Mouse (Mus musculus): ENCODE measurements around the gene Nfatc4.

The Nfatc4 gene

DNA sequence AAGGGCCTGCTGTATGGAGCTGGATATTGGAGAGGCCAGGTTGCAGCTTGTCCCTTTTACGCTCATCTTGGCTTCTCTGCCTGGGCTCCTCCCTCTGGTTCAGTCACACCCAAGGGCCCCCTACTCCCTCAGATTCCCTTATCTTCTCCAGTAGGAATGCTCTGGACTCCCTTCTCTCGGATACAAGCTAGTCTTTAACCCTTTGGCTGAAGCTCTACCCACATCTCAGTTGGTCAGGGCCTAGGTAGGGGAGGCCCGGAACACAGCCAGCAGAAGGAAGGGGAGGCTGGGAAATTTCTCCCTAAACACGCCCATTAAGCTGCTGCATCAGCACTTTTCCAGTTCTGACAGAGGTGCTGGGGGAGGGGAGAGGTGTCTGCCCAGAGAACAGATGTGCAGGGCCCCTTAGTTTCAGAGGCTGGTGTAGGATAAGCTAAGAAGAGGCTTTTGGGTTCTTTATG, 32.2 kb downstream of the Nfatc4 start:
- no peak for DNase-seq

GRCm38 (mm10) chr14:55857588-55857987, 34.6 kb downstream of the Nfatc4 start:
- no peak for DNase-seq

DNA sequence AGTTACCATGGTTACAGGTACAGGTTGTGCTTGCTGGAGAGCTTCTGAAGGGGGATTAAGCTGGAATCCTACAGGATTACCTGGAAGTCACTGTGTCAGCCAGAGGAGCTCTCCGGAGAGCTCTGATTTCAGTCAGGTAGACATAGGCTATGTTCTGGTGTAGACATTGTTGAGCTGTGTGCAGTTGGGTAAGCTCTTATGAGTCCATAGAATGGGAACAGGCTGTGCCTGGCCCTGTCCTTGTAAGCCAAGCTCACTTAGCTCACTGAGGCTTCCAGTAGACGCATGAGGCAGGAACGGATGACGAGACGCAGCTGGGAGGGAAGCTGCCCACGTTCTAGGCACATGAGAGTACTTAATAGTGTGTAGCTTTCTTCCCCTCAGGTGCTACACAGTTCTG, 39.2 kb downstream of the Nfatc4 start:
- no peak for DNase-seq

DNA sequence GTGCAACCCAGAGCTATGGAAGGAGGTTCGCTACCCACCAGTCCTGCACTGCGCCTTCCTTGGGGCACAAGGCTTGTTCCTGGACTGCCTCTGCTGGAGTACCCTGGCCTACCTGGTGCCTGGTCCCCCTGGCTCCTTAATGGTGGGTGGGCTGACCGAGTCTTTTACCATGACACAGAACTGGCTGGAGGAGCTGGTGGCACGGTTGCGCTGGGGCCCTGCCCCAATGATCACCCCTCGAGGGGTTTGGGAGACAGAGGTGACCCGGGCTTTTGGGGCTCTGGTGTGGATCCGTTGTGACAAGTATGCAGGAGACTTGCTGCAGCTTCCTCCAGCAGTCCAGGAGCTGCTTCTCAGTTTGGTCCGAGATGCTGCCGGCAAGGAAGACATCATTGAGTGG, 40.0 kb downstream of the Nfatc4 start:
- DNase-seq, result no peak

GRCm38 (mm10) chr14:55863773-55864172, 40.8 kb downstream of the Nfatc4 start:
- peak; percentile 76 to 83 for DNase-seq

GRCm38 (mm10) chr14:55866962-55867361, 44.0 kb downstream of the Nfatc4 start:
- peak; percentile 71 to 78 for DNase-seq

- DNase-seq, result no peak
Observed at GRCm38 (mm10) chr14:55868230-55869026, 45.5 kb downstream of the Nfatc4 start.

GRCm38 (mm10) chr14:55869538-55869937, 46.6 kb downstream of the Nfatc4 start:
- DNase-seq, result no peak

- DNase-seq, result peak in 1 of 2 experiments; percentile 14
Observed at GRCm38 (mm10) chr14:55872039-55872438, 49.1 kb downstream of the Nfatc4 start.

DNA sequence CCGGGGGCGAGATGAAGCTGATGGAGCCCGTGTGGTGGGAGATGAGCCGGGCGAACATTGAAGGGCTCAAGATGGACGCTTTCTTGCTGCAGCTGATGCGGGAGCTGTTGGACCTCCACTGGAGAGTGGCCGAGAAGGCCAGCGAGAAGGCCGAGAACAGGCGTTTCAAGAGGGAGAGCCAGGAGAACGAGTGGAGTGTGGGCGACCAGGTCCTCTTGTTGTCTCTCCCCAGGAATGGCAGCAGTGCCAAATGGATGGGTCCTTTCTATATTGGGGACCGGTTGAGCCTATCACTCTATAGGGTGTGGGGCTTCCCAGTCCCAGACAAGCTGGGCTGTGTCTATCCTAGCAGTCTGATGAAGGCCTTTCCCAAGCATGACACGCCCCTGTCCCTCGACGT, 49.6 kb downstream of the Nfatc4 start:
- DNase-seq, result no peak

DNA sequence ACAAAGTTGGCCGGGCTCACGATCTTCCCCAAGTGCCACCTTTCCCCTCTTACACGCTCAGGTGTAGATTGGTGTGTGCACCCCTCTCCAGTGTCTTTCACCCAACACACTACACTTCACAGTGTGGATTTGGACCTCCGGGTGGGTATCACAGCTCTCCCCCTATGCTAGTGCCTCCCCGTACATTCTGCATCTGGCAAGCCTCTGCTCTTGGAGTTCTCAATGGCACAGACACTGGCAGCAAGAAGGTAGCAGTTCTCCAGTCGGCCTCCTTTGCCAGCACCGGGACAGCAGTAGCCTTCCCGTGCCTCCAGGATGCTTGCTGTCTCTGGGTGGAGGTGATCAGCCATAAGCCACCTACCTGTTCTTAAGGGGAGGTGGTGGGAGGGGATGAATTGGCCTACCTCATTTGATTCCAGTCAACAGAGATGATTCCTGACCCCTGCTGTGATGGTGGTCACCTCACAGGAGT, 50.3 kb downstream of the Nfatc4 start:
- no peak for DNase-seq

DNA sequence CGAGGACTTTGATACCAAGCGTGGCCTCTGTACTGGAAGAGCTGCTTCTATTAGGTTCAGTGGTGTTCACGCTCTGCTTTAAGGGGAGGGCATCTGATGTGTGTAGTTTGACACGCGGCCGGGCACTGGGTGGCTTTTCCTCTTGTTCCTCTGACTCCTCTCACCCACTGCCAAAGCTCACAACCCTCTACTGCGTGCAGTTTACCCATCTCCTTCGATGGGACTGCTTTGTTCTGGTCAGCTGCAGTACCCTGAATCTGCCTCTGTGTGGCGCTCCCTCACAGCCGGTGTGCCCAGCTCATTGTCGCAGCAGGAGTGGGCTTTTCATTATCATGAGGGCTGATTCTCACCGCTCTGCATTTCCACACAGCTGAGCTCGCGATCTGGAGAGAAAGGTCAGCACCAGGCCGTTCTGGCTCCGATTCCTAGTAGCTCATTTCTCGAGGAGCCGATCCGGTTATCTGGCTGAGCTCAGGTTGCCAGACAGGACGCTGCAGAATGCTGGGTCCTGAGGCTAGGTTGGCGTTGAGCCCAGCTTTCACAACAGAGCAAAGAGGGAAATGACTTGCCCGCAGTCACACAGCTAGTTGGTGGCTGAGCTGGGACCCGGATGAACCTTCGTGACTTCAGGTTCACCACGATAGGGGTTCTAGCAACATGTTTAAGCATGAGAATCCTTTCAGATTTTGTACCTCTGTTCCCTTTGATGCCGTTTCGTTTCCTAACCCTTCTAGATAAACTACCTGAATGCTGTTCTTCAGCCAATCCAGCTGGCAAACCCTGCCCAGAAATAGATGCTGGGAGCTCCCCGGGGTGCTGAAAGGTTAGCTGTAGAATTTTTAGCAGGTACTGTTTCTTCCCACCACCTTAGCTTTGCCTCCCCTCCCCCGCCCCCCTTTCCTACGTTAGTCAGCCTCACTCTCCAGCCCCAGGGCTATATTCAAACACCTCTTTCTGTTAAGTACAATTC, 51.1 kb downstream of the Nfatc4 start:
- DNase-seq, result peak; percentile 91

DNA sequence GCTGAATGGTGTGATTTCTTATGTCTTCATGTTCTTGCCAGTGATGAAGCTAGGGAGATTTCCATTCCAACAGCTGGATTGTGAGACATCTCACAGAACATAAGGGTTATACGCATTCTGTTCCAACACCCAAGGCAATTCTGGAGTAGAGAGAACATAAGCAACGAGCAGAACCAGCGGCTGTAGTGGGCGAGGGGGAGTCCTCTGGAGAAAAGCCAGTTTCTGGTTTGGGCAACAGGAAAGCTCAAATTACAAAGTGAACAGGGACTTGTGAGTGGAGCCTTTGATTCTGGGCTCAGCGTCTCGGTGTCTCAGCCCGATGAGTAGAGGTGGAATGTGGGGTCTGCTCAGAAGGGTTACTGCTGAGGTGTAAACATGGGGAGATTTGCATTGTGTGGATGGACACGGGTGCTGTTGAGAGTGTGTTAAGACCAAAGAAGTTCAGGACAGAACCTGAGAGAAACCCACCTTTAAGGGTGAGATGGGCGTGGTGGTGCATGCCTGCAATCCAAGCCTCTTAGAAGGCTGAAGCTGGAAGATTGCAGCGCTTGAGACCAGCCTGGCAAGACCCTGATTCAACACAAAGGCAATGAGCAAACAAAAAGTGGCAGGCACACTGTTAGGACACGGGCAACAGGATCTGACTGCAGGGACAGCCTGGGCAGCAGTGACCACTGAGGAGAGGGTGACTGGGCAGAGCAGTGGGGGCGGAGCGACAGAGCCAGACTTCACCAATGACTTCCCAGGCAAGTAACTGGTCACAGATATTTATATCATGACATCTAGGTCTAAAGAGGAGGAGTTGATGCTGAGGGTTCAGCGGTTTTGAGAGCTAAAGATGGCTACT, 54.7 kb downstream of the Nfatc4 start:
- DNase-seq, result peak; percentile 62 to 63

DNA sequence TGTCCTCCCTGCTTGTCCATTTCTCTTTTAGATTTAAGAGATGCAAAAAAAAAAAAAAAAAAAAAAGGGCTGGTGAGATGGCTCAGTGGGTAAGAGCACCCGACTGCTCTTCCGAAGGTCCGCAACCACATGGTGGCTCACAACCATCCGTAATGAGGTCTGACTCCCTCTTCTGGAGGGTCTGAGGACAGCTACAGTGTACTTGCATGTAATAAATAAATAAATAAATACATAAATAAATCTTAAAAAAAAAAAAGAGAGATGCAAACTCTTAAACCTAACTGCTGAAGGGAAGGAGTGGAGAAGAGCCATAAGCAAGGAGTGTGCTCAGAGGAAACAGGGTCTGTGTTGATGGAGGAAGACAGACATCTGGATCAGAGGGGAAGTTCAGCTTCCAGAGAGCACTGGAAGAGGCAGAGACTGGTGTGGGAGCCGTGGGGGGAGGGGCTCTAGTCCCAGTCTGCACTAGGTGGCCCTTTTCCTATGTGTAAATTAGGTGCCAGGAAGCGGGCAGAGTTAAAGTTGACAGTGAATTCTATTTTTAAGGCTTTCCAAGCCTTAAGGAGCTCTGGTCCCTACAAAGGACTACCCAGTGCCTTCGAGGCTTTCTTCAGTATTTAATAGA, 55.5 kb downstream of the Nfatc4 start:
- no peak for DNase-seq

DNA sequence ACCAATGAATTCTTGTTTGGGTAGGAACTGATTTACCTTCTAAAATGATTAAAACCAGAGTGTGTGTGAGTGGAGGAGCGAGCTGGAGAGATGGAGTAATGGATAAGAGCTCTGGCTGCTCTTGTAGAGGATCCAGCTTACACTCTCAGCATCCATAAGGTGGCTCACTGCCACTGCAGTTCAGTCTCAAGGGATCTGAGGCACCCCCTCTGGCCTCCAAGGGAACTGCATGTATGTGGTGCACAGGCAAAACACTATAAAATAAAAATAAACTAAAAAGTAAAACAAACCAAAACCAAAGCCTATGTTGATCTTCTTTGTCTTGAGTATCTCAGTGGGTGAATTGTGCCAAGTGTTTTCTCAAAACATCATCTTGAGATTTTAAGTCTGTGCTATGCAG, 56.7 kb downstream of the Nfatc4 start:
- peak; percentile 74 to 77 for DNase-seq

GRCm38 (mm10) chr14:55880982-55881381, 58.0 kb downstream of the Nfatc4 start:
- DNase-seq, result no peak

GRCm38 (mm10) chr14:55882171-55882641, 59.3 kb downstream of the Nfatc4 start:
- peak; percentile 93 to 97 for DNase-seq

- DNase-seq, result peak; percentile 66 to 69
Observed at GRCm38 (mm10) chr14:55883149-55883661, 60.3 kb downstream of the Nfatc4 start.

Data from cerebellum, adult 18-20 months (tissue).